Mouse (Mus musculus) kidney, postnatal 14 days (tissue): ENCODE data around the gene Cxcr4.

Experiments used
- DNase-seq: peaks from one replicate; pipeline ENCODE4 v3.0.0; 2022; ENCODE audit warnings: mixed read lengths

The Cxcr4 gene

GRCm38 (mm10) chr1:128592211-128592741 lies at the start of gene Cxcr4:
TSS of gene Cxcr4 (minus strand) at chr1:128592293.
- DNase-seq = peak; percentile 87

DNA sequence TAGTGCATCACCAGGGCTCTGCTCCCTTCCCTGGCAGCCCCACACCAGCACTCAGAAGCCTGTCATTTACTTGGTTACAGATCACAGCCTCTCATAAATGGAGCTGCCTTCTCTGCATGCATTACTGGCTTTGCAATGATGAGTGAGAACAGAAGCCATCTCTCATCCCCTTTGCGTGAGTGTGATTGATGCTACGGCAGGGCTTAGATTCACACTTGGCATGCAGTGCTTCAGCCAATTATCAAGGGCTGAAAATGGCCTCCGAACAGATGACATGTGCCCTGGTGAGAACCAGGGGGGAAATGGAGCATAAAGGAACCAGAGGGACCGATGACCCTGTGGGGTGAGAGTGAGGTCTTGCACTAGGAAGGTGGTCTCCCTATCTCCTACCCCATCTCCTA lies 47.6 kb upstream of the Cxcr4 start:
- DNase-seq = no peak

DNA sequence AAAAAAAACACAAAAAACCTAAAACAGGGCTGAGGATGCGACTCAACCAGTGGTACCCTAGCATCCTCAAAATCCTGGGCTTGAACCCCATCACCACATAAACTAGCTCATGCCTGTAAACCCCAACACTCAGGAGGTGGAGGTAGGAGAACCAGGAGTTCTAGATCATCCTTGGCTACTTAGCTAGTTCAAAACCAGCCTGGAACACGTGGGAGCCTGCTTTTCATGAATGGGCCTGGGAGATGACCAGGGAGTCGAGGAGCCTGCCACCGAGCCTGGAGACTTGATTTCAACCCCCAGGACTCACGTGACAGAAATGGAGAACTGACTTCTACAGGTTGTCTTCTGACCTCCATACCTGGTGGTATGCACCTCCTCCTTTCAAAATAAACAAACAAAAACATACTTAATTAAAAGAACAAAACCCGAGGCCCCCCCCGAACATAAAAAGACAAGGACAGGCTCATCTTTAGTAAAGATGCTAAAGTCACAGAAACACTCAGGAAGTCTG lies 45.2 kb upstream of the Cxcr4 start:
- DNase-seq = no peak

GRCm38 (mm10) chr1:128636258-128637229 lies 44.5 kb upstream of the Cxcr4 start:
- DNase-seq = no peak

DNA sequence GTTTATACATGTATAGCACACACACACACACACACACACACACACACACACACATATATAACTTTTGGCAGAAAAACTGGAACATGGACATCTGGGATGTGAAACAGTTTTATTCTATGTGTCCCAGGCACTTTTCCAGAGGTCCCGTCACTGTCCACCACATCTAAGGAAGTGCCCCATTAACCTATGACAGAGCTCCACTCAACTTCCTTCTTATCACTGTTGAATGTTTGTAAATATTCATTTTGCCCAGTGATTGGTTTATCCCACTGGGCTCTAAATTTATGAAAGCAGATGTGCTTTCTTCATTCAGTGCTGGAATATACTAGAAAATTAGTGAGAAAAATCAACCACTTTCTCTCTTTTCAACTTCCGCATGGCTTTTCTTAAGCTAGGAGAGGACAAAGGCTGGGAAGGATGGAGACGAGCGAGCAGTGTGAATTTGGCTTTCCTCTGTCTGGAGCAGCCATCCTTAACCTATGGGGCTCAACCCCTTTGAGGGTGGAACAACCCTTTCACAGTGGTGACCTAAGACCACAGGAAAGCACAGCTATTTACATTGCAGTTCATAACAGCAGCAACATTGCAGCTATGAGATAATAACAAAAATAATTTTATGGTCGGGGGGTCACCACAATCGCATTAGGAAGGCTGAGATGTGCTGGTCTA lies 41.8 kb upstream of the Cxcr4 start:
- DNase-seq = peak; percentile 60

DNA sequence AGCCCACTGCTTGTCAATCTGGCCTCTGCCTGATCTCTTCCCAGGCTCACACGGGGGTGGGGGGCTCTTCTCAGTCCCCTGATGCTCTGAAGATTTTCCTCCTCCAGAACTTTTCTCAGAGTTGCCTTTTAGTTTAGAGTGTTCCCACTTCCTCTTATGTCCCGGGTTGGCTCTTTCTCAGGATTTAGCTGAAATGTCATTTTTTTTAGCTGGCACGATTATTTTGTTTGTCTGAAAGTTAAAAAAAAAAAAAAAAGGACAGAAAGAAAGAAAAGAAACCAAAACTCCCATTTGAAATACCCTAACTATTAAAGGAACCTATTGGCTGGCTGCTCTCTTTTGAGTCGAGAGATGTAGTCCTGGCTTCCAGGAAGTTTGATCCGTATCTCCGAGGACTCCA lies 40.4 kb upstream of the Cxcr4 start:
- no peak for DNase-seq

DNA sequence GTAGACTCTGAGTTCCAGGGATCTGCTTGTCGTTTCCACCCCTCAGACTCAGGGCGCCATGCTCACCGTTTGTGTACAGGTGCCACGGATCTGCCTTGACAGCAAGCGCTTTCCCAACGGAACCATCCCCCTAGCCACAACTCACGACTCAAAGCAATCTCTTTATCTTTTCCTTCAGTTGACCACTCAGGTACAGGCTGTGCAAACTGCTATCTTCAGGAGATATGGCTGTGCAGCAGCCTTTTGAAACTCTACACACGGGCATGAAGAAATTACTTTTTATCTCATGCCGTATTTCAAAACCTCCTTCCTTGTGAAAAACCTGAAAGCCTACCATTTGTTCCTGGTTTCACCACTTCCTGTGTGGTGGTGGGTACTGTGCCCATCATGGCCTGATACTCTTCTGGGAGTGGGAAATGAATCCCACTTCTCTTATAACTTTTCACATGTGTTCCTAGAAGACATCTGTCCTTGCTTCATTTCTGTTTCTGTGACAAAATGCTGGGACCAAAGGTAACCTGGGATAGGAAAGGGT lies 34.1 kb upstream of the Cxcr4 start:
- DNase-seq = no peak

DNA sequence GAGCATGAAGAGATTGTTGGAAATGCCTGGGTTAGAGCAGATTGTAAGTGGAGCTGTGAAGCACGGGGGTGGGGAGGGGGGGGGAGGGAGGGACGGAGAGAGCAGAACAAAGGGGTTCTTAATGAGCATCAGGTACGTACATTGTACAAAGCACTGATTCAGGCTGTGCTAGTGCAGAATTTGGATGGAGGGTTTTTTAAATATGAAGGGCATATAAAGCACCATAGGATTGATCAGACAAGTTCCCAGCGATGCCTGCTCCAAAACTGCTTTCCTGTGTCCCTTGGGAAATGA lies 31.4 kb upstream of the Cxcr4 start:
- no peak for DNase-seq

GRCm38 (mm10) chr1:128622867-128623593 lies 30.9 kb upstream of the Cxcr4 start:
- no peak for DNase-seq

GRCm38 (mm10) chr1:128617654-128618310 lies 25.7 kb upstream of the Cxcr4 start:
- no peak for DNase-seq

- DNase-seq = peak; percentile 34
Observed at GRCm38 (mm10) chr1:128616586-128616985, 24.5 kb upstream of the Cxcr4 start.

GRCm38 (mm10) chr1:128615459-128615806 lies 23.3 kb upstream of the Cxcr4 start:
- DNase-seq = no peak

- DNase-seq = peak; percentile 57
Observed at GRCm38 (mm10) chr1:128614653-128615458, 22.8 kb upstream of the Cxcr4 start.

- DNase-seq = no peak
Observed at GRCm38 (mm10) chr1:128608119-128608518, 16.0 kb upstream of the Cxcr4 start.

GRCm38 (mm10) chr1:128607423-128607822 lies 15.3 kb upstream of the Cxcr4 start:
- no peak for DNase-seq

GRCm38 (mm10) chr1:128605794-128606193 lies 13.7 kb upstream of the Cxcr4 start:
- no peak for DNase-seq

GRCm38 (mm10) chr1:128602688-128603385 lies 10.7 kb upstream of the Cxcr4 start:
- DNase-seq = no peak

DNA sequence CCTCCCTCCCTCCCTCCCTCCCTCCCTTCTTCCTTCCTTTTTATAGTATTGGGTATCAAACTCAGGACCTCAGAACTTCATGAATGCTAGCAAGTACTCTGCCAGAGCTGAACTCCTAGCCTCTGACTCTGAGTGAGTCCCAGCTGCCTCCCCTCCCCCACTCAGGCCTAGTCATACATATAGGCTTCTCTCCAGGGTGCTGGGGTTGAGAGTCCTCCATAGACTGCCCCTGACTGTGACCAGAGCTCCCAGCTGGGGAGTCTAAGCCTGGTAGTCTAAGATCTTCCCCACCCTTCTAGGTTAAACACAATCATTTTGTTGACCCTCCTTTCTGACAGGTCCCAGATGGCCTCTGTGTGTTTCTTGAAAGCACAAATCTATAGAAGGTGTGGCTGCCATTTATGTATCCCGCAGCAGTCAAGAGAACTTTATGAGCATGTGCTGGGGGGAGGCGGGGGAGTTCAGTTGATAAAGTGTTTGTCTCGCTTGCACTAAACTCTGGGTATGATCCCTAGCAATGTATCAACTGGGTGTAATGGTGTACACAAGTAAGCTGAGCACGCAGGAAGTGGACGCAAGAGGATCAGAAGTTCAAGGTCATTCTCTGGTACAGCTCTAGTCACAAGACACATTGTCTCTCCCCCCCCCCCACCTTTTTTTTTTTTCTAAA lies 10.1 kb upstream of the Cxcr4 start:
- no peak for DNase-seq

GRCm38 (mm10) chr1:128601307-128601706 lies 9.2 kb upstream of the Cxcr4 start:
- DNase-seq = no peak

DNA sequence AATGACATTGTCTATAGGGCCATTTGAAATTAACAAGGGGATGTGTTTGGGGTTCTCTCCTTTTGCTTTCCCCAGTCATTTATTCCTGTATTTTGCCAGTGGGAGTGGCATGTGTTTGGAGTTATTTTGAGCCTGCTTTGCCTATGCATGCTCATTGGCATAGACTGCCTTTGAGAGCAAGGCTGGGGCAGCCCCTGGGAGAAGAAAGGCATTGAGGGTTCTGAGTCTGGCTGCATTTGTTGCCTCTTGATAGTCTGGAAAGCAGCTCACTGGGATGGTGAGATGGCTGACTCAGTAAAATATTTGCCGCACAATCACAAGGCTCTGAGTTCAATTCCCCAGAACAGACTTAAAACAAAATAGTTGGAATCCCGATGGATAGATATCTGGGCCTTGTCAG lies 8.5 kb upstream of the Cxcr4 start:
- DNase-seq = no peak
